Mouse (Mus musculus) liver, embryonic 14.5 days (tissue): ENCODE results near the gene Olfr718-ps1.

ENCODE experiments used
- CTCF ChIP-seq: IDR thresholded peaks from 2 replicates; pipeline ENCODE4 v1.5.1; 2016; ENCODE audit warnings: antibody characterized with exemption, low read depth, control low read depth
- EP300 ChIP-seq: IDR thresholded peaks from 2 replicates; pipeline ENCODE4 v1.6.1; 2016; ENCODE audit warnings: antibody characterized with exemption, low read depth

- TF ChIP-seq CTCF: no peak
- TF ChIP-seq EP300: no peak
Observed at GRCm38 (mm10) chr5:143092891-143093290, 54.5 kb downstream of the Olfr718-ps1 start.
